16 mouse cellular contexts compared by ENCODE assay signal in genomic region chr3:101822052-101822451, GRCm38 (mm10). TPM values are rescaled to one million over a fixed set of nuclear protein-coding genes. Genes with fewer than 3 reads are reported as not detected.
DNase-seq lines count a peak whose midpoint lies in the region; TF ChIP-seq lines count a peak whose summit lies in the region.
"Had no signal": no experiment of that assay in that cellular context is flagged by ENCODE, and none has a peak within 500 bp of the region (broad histone marks: within the 10 kb centered on the region; RNA-seq: fewer than 3 reads in every experiment).

No protein-coding gene starts in this region.

- peaks cover 3% of the 10 kb centered on the region; the same call in 1 of the 2 replicates for H3K4me1 ChIP-seq in liver, adult 2 months (ENCODE audit: control insufficient read depth, insufficient read depth, low read length)
- H3K4me1 ChIP-seq in bone marrow, adult 2 months (ENCODE audit: control insufficient read depth, insufficient read depth, low read length), result no peaks in the 10 kb centered on the region
- H3K4me1 ChIP-seq: forebrain, embryonic 15.5 days; heart, embryonic 12.5 days had no signal

- whole genome bisulfite sequencing in liver, adult 2 months, result 81% methylated on average over 5 of the region's 5 CpGs
- 74% methylated on average over 5 of the region's 5 CpGs for WGBS in bone marrow, adult 2 months

- H3K27ac ChIP-seq in gastrocnemius, adult 2 months, result no peak overlapping the region
- H3K27ac ChIP-seq in liver, adult 2 months (replicated peaks; ENCODE audit: insufficient read depth, low read depth, low read length), result no peak overlapping the region
- H3K27ac ChIP-seq in bone marrow, adult 2 months (ENCODE audit: control insufficient read depth, insufficient read depth, low read depth, low read length, poor library complexity), result no peak overlapping the region
- H3K27ac ChIP-seq: forebrain, embryonic 15.5 days had no signal

- H3K79me2 ChIP-seq in liver, adult 2 months (ENCODE audit: control insufficient read depth, insufficient read depth, low read length), result no peaks in the 10 kb centered on the region

- peak; percentile 29; the same call in 1 of the 2 replicates for TF ChIP-seq CTCF in gastrocnemius, adult 2 months (IDR thresholded peaks at IDR 0.05)
- TF ChIP-seq CTCF in liver, adult 2 months (IDR thresholded peaks at IDR 0.05; ENCODE audit: low read depth, low read length), result peak; percentile 53
- peak; percentile 42; the same call in 1 of the 2 replicates for TF ChIP-seq CTCF in bone marrow, adult 2 months (IDR thresholded peaks at IDR 0.05; ENCODE audit: control insufficient read depth, insufficient read depth, low read length)

- TF ChIP-seq POLR2A in liver, adult 2 months (IDR thresholded peaks at IDR 0.05; ENCODE audit: extremely low read depth, insufficient read depth, low read length), result no peak
- TF ChIP-seq POLR2A in bone marrow, adult 2 months (IDR thresholded peaks at IDR 0.05; ENCODE audit: borderline replicate concordance, control insufficient read depth, low read depth, low read length), result no peak

- no peak for DNase-seq in gastrocnemius, adult 2 months
- no peak for DNase-seq in gastrocnemius, adult 8-10 months (ENCODE audit: low spot score in 2 of 2)
- DNase-seq in liver, adult 2 months (ENCODE audit: extremely low read depth, low read depth, low spot score), result no peak
- DNase-seq in liver (no peak), A20 (ENCODE audit: low read depth, low spot score) (peak; percentile 21)
- DNase-seq in frontal cortex, postnatal 25 days (ENCODE audit: low spot score in 2 of 2), result no peak
- DNase-seq in urinary bladder, postnatal 10 days (ENCODE audit: low spot score), result no peak
- DNase-seq: adrenal gland, postnatal 14 days; gastrocnemius, postnatal 14 days; kidney, postnatal 36 days; thymus, postnatal 14 days had no signal

- no peaks in the 10 kb centered on the region for H3K27me3 ChIP-seq in liver, adult 2 months (ENCODE audit: control insufficient read depth, insufficient read depth, low read length)
- H3K27me3 ChIP-seq: forebrain, embryonic 15.5 days had no signal

- intact Hi-C loops in gastrocnemius, adult 2 months (cut with DNase I), result no loop called here

- H3K9ac ChIP-seq in liver, adult 2 months (ENCODE audit: low read depth, low read length), result no peak overlapping the region
- H3K9ac ChIP-seq: forebrain, embryonic 15.5 days; heart, embryonic 12.5 days had no signal

- no peaks in the 10 kb centered on the region for H3K36me3 ChIP-seq in liver, adult 2 months (ENCODE audit: control insufficient read depth, insufficient read depth, low read length)
- H3K36me3 ChIP-seq: forebrain, embryonic 15.5 days; G1E; heart, embryonic 12.5 days had no signal

- H3K4me3 ChIP-seq in gastrocnemius, adult 2 months, result no peak overlapping the region
- no peak overlapping the region for H3K4me3 ChIP-seq in liver, adult 2 months (ENCODE audit: insufficient read depth, low read depth, low read length)
- H3K4me3 ChIP-seq in bone marrow, adult 2 months (replicated peaks; ENCODE audit: control insufficient read depth, low read depth, low read length), result no peak overlapping the region
- H3K4me3 ChIP-seq: forebrain, embryonic 15.5 days; heart, embryonic 12.5 days had no signal

RNA-seq across cellular contexts. Expression of gene Mab21l3, which starts 26.7 kb away (rescaled TPM):
- not detected for total RNA-seq in gastrocnemius, adult 2 months (2021)
- not detected for total RNA-seq in gastrocnemius, adult 8-10 months (2022)
- under 0.01 and 0.09 TPM in 2 replicates for total RNA-seq in liver, adult 2 months (2014; rRNA removed)
- polyA plus RNA-seq in liver, adult 2 months (2012; rRNA removed), result 0.07 TPM in 1 of 2 replicates, not detected in the other
- polyA plus RNA-seq in bone marrow, adult 2 months (2011; ENCODE audit: insufficient read depth, insufficient read length, low replicate concordance, missing spikeins), result not detected in 2 replicates
- total RNA-seq: gastrocnemius, postnatal 14 days; megakaryocyte-erythroid progenitor cell, adult 5-6 weeks had no signal
- polyA plus RNA-seq: G1E had no signal
